In genomic region chr7:80680218-80680847, GRCm38 (mm10) we compare ENCODE assay signal across 8 mouse cellular contexts. TPM values are rescaled to one million over a fixed set of nuclear protein-coding genes. Genes with fewer than 3 reads are reported as not detected.
DNase-seq lines count a peak whose midpoint lies in the region; ATAC-seq and TF ChIP-seq lines count a peak whose summit lies in the region.

No protein-coding gene starts in this region.

- TF ChIP-seq POLR2A in spleen, adult 2 months (IDR thresholded peaks at IDR 0.05; ENCODE audit: low read depth, low read length) = no peak

- no peak for TF ChIP-seq CTCF in spleen, adult 2 months (IDR thresholded peaks at IDR 0.05; ENCODE audit: extremely low read depth, insufficient read depth, insufficient read length, insufficient replicate concordance)
- no peak for TF ChIP-seq CTCF in layer of hippocampus, adult 2 months (conservative IDR thresholded peaks at IDR 0.05)

- DNase-seq in adrenal gland, postnatal 36 days = peak; percentile 22 to 30
- DNase-seq in adrenal gland, adult 18-20 months (ENCODE audit: low spot score in 2 of 2) = no peak
- peak in 1 of 2 experiments; percentile 31 for DNase-seq in spleen, adult 2 months (ENCODE audit: low read depth in 1 of 2, low spot score in 2 of 2)
- DNase-seq in spleen, postnatal 14 days (ENCODE audit: low spot score in 2 of 2) = no peak
- DNase-seq in ovary, postnatal 10 days (ENCODE audit: low spot score) = no peak
- no peak for DNase-seq in layer of hippocampus, adult 9-10 months (ENCODE audit: low spot score)
- no peak for DNase-seq in layer of hippocampus, adult 2 months (ENCODE audit: low spot score in 2 of 2)

- no peak for ATAC-seq in liver, embryonic 15.5 days (ENCODE audit: insufficient read depth)

- H3K27me3 ChIP-seq in spleen, adult 2 months (ENCODE audit: control insufficient read depth, insufficient read depth, low read length) = no peaks in the 10 kb centered on the region
- H3K27me3 ChIP-seq in liver, embryonic 15.5 days = no peaks in the 10 kb centered on the region

- peak overlapping the region; percentile 55; the same call in 1 of the 2 replicates for H3K27ac ChIP-seq in spleen, adult 2 months (ENCODE audit: insufficient read depth, low read length)
- no peak overlapping the region for H3K27ac ChIP-seq in liver, embryonic 15.5 days (replicated peaks)
- H3K27ac ChIP-seq in layer of hippocampus, adult 2 months = no peak overlapping the region

- H3K36me3 ChIP-seq in spleen, adult 2 months (ENCODE audit: control insufficient read depth, insufficient read depth, low read length) = no peaks in the 10 kb centered on the region
- H3K36me3 ChIP-seq in liver, embryonic 15.5 days (replicated peaks) = no peaks in the 10 kb centered on the region

- H3K9ac ChIP-seq in liver, embryonic 15.5 days = 0 out of 2 replicates have a peak overlapping the region, but pooled peaks have one; percentile 19

- 10% methylated on average over 12 of the region's 12 CpGs for WGBS in spleen, adult 2 months
- WGBS in liver, embryonic 15.5 days (ENCODE audit: insufficient replicate concordance) = 9% methylated on average over 12 of the region's 12 CpGs

- no peaks in the 10 kb centered on the region for H3K9me3 ChIP-seq in liver, embryonic 15.5 days (replicated peaks)

- peaks cover 11% of the 10 kb centered on the region for H3K4me1 ChIP-seq in spleen, adult 2 months (ENCODE audit: control insufficient read depth, insufficient read depth, insufficient read length)
- H3K4me1 ChIP-seq in liver, embryonic 15.5 days (replicated peaks) = peaks cover 34% of the 10 kb centered on the region

- peak overlapping the region; percentile 29 for H3K4me2 ChIP-seq in liver, embryonic 15.5 days

- H3K4me3 ChIP-seq in spleen, adult 2 months (ENCODE audit: extremely low read depth, insufficient read depth, insufficient read length) = peak overlapping the region; percentile 50
- H3K4me3 ChIP-seq in liver, embryonic 15.5 days (replicated peaks) = no peak overlapping the region; the same call in 1 of the 2 replicates
- H3K4me3 ChIP-seq in layer of hippocampus, adult 2 months = no peak overlapping the region

RNA-seq across cellular contexts. Expression of gene Crtc3, which starts 8.3 kb away (rescaled TPM):
- total RNA-seq in adrenal gland, postnatal 36 days (2021) = 10 to 100 TPM; 25.0 to 31.2 TPM
- total RNA-seq in adrenal gland, adult 18-20 months (2021) = 10 to 100 TPM; 20.5 to 24.9 TPM
- 19.1 and 21.3 TPM in 2 replicates for polyA plus RNA-seq in spleen, adult 2 months (2012; rRNA removed)
- 4.2 TPM in 2 replicates for polyA plus RNA-seq in liver, embryonic 15.5 days (2015; fragmentation: Nextera tagmentation; extraction: Ambion mirVana)
- 10 to 100 TPM; 21.0 to 24.4 TPM for total RNA-seq in layer of hippocampus, adult 2 months (2021)

Comparison
In these comparisons a context has a peak if more than half of its experiments do, and no peak if none do; other contexts are left out.
1. DNase-seq: peak in adrenal gland, postnatal 36 days (2 of 2); none in adrenal gland, adult 18-20 months (0 of 2), spleen, postnatal 14 days (0 of 2), ovary, postnatal 10 days (single experiment), layer of hippocampus, adult 9-10 months (single experiment) and layer of hippocampus, adult 2 months (0 of 2).